Mouse (Mus musculus) c-Kit-positive CD71-negative TER-119-negative erythroid progenitor cells, embryonic 14.5 days (primary cell): ENCODE measurements around the gene Gltp.

Experiments
- DNase-seq: peaks from one replicate; pipeline ENCODE4 v3.0.0-alpha.2; 2013; ENCODE audit warnings: low read depth

Gltp gene

GRCm38 (mm10) chr5:114702403-114703392, 11.9 kb upstream of the Gltp start:
- DNase-seq: peak; percentile 53

- no peak for DNase-seq
Observed at GRCm38 (mm10) chr5:114699015-114699414, 8.2 kb upstream of the Gltp start.

GRCm38 (mm10) chr5:114698044-114698746, 7.4 kb upstream of the Gltp start:
- no peak for DNase-seq

- DNase-seq: no peak
Observed at GRCm38 (mm10) chr5:114696939-114697338, 6.2 kb upstream of the Gltp start.

- DNase-seq: no peak
Observed at GRCm38 (mm10) chr5:114695775-114696174, 5.0 kb upstream of the Gltp start.

GRCm38 (mm10) chr5:114689700-114690366, 951 bp downstream of the Gltp start:
- no peak for DNase-seq

- no peak for DNase-seq
Observed at GRCm38 (mm10) chr5:114688703-114689102, 2.1 kb downstream of the Gltp start.

- DNase-seq: no peak
Observed at GRCm38 (mm10) chr5:114687901-114688300, 2.9 kb downstream of the Gltp start.

GRCm38 (mm10) chr5:114686726-114687210, 4.0 kb downstream of the Gltp start:
- DNase-seq: no peak

- no peak for DNase-seq
Observed at GRCm38 (mm10) chr5:114685986-114686385, 4.8 kb downstream of the Gltp start.

GRCm38 (mm10) chr5:114681717-114682116, 9.1 kb downstream of the Gltp start:
- no peak for DNase-seq

- no peak for DNase-seq
Observed at GRCm38 (mm10) chr5:114680676-114681285, 10.0 kb downstream of the Gltp start.

- DNase-seq: no peak
Observed at GRCm38 (mm10) chr5:114679841-114680591, 10.8 kb downstream of the Gltp start.

GRCm38 (mm10) chr5:114674594-114674993, 16.2 kb downstream of the Gltp start:
- DNase-seq: no peak

- DNase-seq: no peak
Observed at GRCm38 (mm10) chr5:114673114-114673513, 17.7 kb downstream of the Gltp start.

GRCm38 (mm10) chr5:114669014-114669413, 21.8 kb downstream of the Gltp start:
- no peak for DNase-seq

GRCm38 (mm10) chr5:114667228-114667856, 23.4 kb downstream of the Gltp start:
- DNase-seq: peak; percentile 95

- no peak for DNase-seq
Observed at GRCm38 (mm10) chr5:114666659-114667058, 24.1 kb downstream of the Gltp start.

- DNase-seq: no peak
Observed at GRCm38 (mm10) chr5:114664750-114665149, 26.0 kb downstream of the Gltp start.

- DNase-seq: no peak
Observed at GRCm38 (mm10) chr5:114664139-114664538, 26.6 kb downstream of the Gltp start.

- DNase-seq: no peak
Observed at GRCm38 (mm10) chr5:114661029-114661428, 29.8 kb downstream of the Gltp start.
